Mouse (Mus musculus) limb, embryonic 11.5 days (tissue): ENCODE results near the gene Sipa1l1. TPM values are rescaled to one million over a fixed set of nuclear protein-coding genes. Genes with fewer than 3 reads are reported as not detected.

ENCODE experiments used
- ATAC-seq: fragments of 200-750 bp; cut with Nextera tagmentation; 2 replicates; pipeline ENCODE4 v1.8.0; 2017; ENCODE audit warnings: low read depth; ENCODE audit not compliant: insufficient number of reproducible peaks, low FRiP score, low TSS enrichment
- DNase-seq: peaks from one replicate; pipeline ENCODE4 v3.0.0-alpha.2; 2015; ENCODE audit warnings: low spot score
- H3K27ac ChIP-seq: fragments of 300-500 bp; sonication (generic); replicated peaks from 2 replicates; pipeline ENCODE4 v1.5.1; 2014; ENCODE audit warnings: low read depth, mild to moderate bottlenecking, low read length
- H3K27me3 ChIP-seq: fragments of 300-500 bp; sonication (generic); 2 replicates; pipeline ENCODE4 v1.6.1; 2014; ENCODE audit warnings: mild to moderate bottlenecking, low read length, mixed read lengths; ENCODE audit not compliant: control insufficient read depth, insufficient read depth
- H3K36me3 ChIP-seq: fragments of 300-500 bp; sonication (generic); 2 replicates; pipeline ENCODE4 v1.6.1; 2014; ENCODE audit warnings: mild to moderate bottlenecking, low read length, moderate library complexity, mixed read lengths; ENCODE audit not compliant: control insufficient read depth, insufficient read depth
- H3K4me1 ChIP-seq: fragments of 300-500 bp; sonication (generic); 2 replicates; pipeline ENCODE4 v1.6.1; 2014; ENCODE audit warnings: low read length, mixed read lengths; ENCODE audit not compliant: control insufficient read depth, insufficient read depth
- H3K4me2 ChIP-seq: fragments of 300-500 bp; sonication (generic); 2 replicates; pipeline ENCODE4 v1.6.1; 2014; ENCODE audit warnings: low read depth, mild to moderate bottlenecking, moderate library complexity; ENCODE audit not compliant: severe bottlenecking
- H3K4me3 ChIP-seq: fragments of 300-500 bp; sonication (generic); 2 replicates; pipeline ENCODE4 v1.5.1; 2014; ENCODE audit warnings: low read depth, low read length
- H3K9ac ChIP-seq: fragments of 300-500 bp; sonication (generic); 2 replicates; pipeline ENCODE4 v1.6.1; 2014; ENCODE audit warnings: mild to moderate bottlenecking, low read length
- H3K9me3 ChIP-seq: fragments of 300-500 bp; sonication (generic); 2 replicates; pipeline ENCODE4 v1.6.1; 2016; ENCODE audit warnings: low read length; ENCODE audit not compliant: control insufficient read depth
- WGBS: fragments of 180-500 bp; shearing (Covaris S2); extraction: QIAGEN DNeasy Blood & Tissue Kit; methylation state at CpG from one replicate; pipeline ENCODE4 v1.1.7; 2014; 5-methylcytosine and 5-hydroxymethylcytosine counted together
- polyA plus RNA-seq: library from polyadenylated mRNA; unstranded; fragments of >200 nt; fragmentation: Nextera tagmentation; extraction: Ambion mirVana; gene quantifications from 2 replicates; pipeline ENCODE4 v1.2.1, GENCODE M21; 2014

Sipa1l1 gene
- polyA plus RNA-seq, 1 experiment from 2014 or later, result 32.5 TPM

DNA sequence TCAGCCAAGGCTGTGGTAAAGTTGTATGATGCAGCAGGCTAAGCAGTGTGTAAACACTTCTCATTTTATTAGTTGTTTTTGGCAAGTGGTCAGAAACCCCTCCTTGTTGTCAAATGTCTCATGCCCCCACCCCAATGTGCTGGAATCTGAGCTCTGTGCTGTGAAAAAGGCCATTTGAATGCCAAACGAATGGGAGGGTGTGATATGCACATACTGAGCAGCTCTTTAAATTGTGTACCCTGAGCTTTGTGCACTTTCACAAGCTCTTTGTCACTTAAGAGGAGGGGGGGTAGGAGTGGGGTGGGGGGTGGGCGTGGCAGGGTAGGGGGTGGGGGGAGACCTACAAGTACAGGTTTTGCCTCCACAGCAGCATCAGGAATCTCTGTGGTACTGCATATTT, 24.4 kb downstream of the Sipa1l1 start:
- Histone ChIP-seq H3K36me3 (no peaks in the 10 kb centered on the region), H3K9me3 (no peaks in the 10 kb centered on the region), H3K27me3 (no peaks in the 10 kb centered on the region), H3K9ac (no peak overlapping the region), H3K4me2 (no peak overlapping the region), H3K4me3 (no peak overlapping the region), H3K4me1 (peaks cover 39% of the 10 kb centered on the region), H3K27ac (no peak overlapping the region)
- DNase-seq, result no peak
- ATAC-seq, result no peak
- WGBS, result 40% methylated on average over 2 of the region's 2 CpGs

DNA sequence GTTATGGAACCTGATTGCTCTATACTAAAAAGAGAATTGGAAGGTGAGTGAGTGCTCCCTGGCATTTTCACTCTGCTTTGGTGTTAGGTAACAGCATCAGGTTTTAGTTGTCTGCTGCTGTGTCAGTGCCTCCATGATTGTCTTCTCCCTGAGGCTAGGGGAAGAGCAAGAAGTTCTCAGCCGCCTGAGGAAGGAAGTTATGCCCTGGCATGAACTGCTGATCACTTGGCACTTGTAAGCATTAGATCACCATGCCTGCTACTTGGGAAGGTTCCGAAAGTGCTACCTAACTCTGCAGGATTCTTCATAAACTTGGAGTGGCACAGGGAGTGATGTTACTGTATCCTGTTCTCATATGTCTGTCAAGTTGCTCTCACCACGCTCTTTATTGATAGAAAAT, 25.8 kb downstream of the Sipa1l1 start:
- Histone ChIP-seq H3K9ac (no peak overlapping the region), H3K27me3 (no peaks in the 10 kb centered on the region), H3K4me3 (no peak overlapping the region), H3K36me3 (no peaks in the 10 kb centered on the region), H3K27ac (no peak overlapping the region), H3K9me3 (no peaks in the 10 kb centered on the region), H3K4me2 (no peak overlapping the region), H3K4me1 (peaks cover 25% of the 10 kb centered on the region)
- 82% methylated on average over 3 of the region's 3 CpGs for WGBS
- ATAC-seq (no peak), DNase-seq (no peak)

DNA sequence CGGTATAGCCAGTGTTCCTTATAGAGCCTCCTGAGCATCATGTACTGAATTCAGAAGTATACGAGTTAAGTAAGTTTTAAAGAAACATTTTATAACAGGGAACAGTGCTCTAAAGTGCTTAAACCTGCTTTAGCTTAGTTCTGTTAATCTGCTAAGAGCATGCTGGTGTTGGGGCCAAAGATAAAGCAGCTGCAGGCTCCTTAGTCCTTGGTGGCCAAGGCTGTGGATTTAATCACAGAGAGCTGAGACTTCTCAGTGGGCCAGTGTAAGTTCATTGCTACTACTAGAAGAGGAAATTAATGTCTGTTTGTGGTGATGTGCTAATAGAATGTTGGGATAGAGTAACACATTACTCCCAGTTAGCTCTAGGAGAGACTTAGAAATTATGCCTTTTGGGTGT, 27.1 kb downstream of the Sipa1l1 start:
- H3K4me2 ChIP-seq, result no peak overlapping the region
- no peaks in the 10 kb centered on the region for H3K9me3 ChIP-seq
- no peak overlapping the region for H3K4me3 ChIP-seq
- ATAC-seq (no peak), DNase-seq (no peak)
- no peaks in the 10 kb centered on the region for H3K27me3 ChIP-seq
- no peaks in the 10 kb centered on the region for H3K36me3 ChIP-seq
- H3K9ac ChIP-seq, result no peak overlapping the region
- 74% methylated on average over 2 of the region's 2 CpGs for WGBS
- no peak overlapping the region for H3K27ac ChIP-seq
- H3K4me1 ChIP-seq, result peaks cover 16% of the 10 kb centered on the region

DNA sequence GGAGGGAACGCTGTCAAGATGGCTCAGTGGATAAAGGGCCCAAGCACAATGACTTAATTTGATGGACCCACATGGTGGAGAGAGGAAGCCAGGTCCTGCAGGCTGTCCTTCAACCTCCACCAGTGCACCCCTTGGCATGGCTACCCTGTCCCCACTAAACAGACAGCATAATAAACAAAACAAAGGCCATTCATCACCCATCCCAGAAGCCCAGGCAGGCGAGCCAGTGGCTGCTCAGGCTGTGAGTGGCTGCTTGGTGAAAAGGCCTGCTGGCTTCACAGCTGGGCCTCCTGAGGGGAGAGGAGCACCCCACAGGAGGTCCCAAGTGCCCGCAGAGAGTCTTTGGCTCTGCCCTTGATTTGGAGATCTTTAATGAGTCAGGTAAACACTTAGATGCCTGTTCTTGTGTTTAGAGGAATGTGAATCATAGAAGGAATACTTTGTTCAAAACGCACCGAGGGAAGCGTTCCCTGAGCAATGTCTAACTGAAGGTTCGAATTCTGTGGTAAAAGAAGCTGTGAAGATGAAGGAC, 27.6 kb downstream of the Sipa1l1 start:
- Histone ChIP-seq H3K4me1 (peaks cover 16% of the 10 kb centered on the region), H3K9ac (no peak overlapping the region), H3K4me3 (no peak overlapping the region), H3K36me3 (no peaks in the 10 kb centered on the region), H3K9me3 (no peaks in the 10 kb centered on the region), H3K27ac (no peak overlapping the region), H3K4me2 (no peak overlapping the region), H3K27me3 (no peaks in the 10 kb centered on the region)
- DNase-seq (no peak), ATAC-seq (no peak)
- 45% methylated on average over 7 of the region's 7 CpGs for WGBS

DNA sequence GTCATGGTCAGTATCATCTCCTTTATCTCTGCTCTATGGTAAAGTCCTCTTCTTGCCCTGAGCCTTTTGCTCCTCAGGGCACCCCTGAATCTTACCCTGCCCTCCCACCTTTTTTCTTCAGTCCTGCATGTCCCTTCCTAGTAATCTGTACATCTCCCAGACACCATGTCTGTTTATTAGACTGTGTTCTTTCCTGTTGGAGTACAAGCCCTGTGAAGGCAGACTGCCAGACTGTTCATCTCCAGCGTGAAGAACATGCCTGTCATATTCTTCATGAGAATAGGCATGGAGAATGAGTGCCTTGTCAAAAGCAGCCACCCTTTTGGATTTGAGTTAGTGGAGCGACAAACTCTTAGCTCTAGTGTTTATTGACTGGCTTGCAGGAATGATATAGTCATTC, 28.1 kb downstream of the Sipa1l1 start:
- H3K4me3 ChIP-seq, result no peak overlapping the region
- H3K27me3 ChIP-seq, result no peaks in the 10 kb centered on the region
- H3K4me2 ChIP-seq, result no peak overlapping the region
- no peak overlapping the region for H3K27ac ChIP-seq
- peaks cover 16% of the 10 kb centered on the region for H3K4me1 ChIP-seq
- DNase-seq (no peak), ATAC-seq (no peak)
- no peaks in the 10 kb centered on the region for H3K9me3 ChIP-seq
- 77% methylated on average over 2 of the region's 2 CpGs for WGBS
- H3K9ac ChIP-seq, result no peak overlapping the region
- no peaks in the 10 kb centered on the region for H3K36me3 ChIP-seq

DNA sequence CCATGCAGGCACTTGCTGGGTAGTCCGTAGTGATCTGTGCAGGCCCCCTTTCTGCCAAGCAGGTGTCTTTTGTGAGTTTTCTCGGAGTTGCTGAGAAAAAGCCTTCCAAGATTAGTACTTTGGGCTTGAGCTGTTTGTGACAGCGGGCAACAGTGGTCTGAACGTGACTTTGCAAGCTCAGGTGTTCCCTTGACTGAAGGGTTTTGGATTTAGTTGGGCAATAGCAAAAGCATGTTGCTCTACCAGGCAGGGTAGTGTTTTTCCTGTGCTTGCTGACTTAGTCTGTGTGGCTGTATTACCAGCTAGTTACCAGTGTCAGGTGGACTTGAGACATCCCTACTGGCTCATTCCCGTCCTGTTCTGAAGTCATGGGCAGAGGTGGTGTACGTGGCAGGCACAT, 30.2 kb downstream of the Sipa1l1 start:
- WGBS, result 92% methylated on average over 6 of the region's 6 CpGs
- ATAC-seq, result no peak

DNA sequence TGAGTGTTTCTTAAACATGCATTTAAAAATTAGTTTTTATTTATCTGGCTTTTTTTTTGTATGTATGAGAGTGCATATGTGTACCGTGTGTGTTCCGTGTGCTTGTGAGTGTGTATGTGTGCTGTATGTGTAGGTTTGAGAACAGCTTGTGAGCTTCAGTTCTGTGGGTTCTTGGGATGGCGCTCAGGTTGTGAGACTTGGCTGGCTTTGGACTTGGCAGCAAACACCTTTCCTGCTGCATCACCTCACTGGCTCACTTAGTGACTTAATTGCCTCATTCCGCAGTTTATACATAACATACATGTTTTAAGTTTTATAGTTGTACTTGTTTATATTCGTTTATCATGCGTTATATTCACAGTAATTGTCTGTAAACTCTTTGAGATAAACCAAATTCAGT, 35.0 kb downstream of the Sipa1l1 start:
- no peak overlapping the region for H3K27ac ChIP-seq
- no peaks in the 10 kb centered on the region for H3K27me3 ChIP-seq
- DNase-seq (no peak), ATAC-seq (no peak)
- H3K9me3 ChIP-seq, result no peaks in the 10 kb centered on the region
- H3K36me3 ChIP-seq, result no peaks in the 10 kb centered on the region
- no peaks in the 10 kb centered on the region for H3K4me1 ChIP-seq
- no peak overlapping the region for H3K4me2 ChIP-seq
- no peak overlapping the region for H3K9ac ChIP-seq
- 92% methylated on average over 6 of the region's 6 CpGs for WGBS
- H3K4me3 ChIP-seq, result no peak overlapping the region

More for the DNA sequence above, 30.2 kb downstream of the Sipa1l1 start:
- Histone ChIP-seq H3K4me1 (peaks cover 16% of the 10 kb centered on the region), H3K27me3 (no peaks in the 10 kb centered on the region), H3K9me3 (no peaks in the 10 kb centered on the region), H3K36me3 (no peaks in the 10 kb centered on the region), H3K4me3 (no peak overlapping the region), H3K27ac (no peak overlapping the region), H3K9ac (no peak overlapping the region), H3K4me2 (no peak overlapping the region)
- no peak for DNase-seq

DNA sequence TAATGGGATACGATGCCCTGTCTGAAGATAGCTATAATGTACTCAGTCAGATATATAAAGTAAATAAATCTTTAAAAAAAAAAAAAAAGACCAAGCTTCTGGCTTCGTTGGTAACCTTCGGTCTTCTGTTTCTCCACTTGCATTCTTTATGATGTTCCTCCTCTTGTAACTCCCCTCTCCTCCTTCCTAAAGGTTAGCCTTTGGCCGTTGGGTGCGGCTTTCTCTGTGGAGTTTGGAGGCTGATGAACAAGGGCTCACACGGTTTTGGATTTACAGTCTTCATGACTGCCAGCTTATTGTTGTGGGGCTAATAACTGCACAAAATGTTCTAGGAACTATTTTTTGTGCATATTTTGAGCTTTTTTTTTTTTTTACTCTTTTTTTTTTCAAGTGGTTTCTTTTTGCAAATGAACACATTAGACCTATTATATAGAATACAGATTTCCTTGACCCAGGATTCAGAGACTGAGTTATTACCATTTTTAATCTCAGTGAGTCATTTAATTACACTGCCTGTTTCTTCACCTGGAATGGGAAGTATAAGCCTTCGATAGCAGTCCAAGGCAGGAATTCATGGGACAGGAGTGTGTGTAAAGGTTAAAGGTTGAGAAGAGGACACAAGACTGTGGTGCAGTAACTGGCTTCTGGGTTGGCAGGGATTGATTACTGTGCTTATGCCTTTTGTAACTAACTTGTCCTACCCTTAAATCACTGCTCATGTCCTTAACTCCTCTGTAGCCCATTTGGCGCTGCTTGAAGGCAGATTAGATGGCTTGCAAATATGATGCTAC, 37.9 kb downstream of the Sipa1l1 start:
- no peak for ATAC-seq
- no peak overlapping the region for H3K4me3 ChIP-seq
- DNase-seq, result no peak

More for the DNA sequence above, 37.9 kb downstream of the Sipa1l1 start:
- H3K27ac ChIP-seq, result no peak overlapping the region
- H3K36me3 ChIP-seq, result no peaks in the 10 kb centered on the region
- H3K27me3 ChIP-seq, result no peaks in the 10 kb centered on the region
- no peaks in the 10 kb centered on the region for H3K4me1 ChIP-seq
- H3K4me2 ChIP-seq, result no peak overlapping the region
- 87% methylated on average over 8 of the region's 8 CpGs for WGBS
- no peak overlapping the region for H3K9ac ChIP-seq
- H3K9me3 ChIP-seq, result no peaks in the 10 kb centered on the region
